Mouse (Mus musculus): ENCODE measurements around the gene Ppp4c. TPM values are rescaled to one million over a fixed set of nuclear protein-coding genes. Genes with fewer than 3 reads are reported as not detected.

Gene Ppp4c
- total RNA-seq, 2 experiments from 2014 or later, result 56.2 to 64.6 TPM

DNA sequence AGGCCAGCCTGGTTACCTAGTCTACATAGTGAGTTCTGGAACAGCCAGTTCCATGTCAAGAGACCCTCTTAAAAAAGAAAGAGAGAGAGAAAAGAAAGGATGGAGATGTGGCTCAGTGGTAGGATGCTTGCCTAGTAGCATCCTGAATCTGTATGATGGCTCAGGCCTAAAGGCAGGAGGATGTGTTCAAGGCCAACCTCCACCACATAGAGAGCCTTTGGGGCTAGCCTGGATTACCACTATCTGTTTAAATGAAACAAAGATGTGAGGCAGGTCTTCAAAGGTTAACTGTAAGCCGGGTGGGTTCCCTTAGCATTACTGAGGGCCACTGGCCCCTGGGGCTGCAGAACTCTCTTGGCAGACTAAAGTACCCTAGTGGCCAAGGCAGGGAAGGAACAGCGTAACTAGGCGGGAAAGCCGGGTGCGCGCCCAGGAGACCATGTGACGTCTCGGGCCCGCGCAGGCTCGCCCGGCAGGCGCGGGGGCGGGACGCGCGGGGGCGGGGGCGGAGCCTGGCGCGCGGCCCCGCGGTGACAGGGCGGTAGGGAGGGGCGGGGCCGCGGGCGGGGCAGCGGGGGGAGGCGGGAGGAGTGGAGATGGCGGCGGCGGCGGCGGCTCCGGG, 33.1 kb downstream of the Ppp4c start, which contains the start of gene Mapk3:
Gene Mapk3, plus strand, starts transcription at position 552 of the 622 bp plus-strand sequence.
- peak; percentile 87 to 90 for DNase-seq (ENCODE audit: low spot score in 2 of 2)

GRCm38 (mm10) chr7:126758539-126758938, 33.8 kb downstream of the Ppp4c start:
- no peak for DNase-seq (ENCODE audit: low spot score in 2 of 2)

DNA sequence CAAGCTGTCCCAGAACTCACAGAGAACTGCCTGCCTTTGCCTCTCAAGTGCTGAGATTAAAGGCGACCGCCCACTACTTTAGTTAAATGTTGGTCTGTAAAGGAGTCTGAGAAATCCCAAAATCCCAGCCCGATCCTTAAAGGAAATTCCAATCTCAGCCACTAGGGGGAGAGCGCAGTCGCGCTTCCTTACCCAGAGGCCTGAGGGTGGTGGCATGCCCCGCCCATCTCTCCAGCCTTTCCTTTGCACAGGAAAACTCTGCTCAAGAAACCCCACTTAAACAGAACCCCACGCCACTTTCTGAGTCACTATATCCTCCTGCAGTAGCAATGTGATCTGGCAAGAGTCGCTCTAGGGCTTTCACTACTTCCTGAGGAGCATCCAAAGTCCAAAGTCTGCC, 37.4 kb downstream of the Ppp4c start:
- DNase-seq (ENCODE audit: low spot score in 2 of 2), result peak; percentile 69 to 76

- no peak for DNase-seq (ENCODE audit: low spot score in 2 of 2)
Observed at GRCm38 (mm10) chr7:126749582-126750343, 42.5 kb downstream of the Ppp4c start.

DNA sequence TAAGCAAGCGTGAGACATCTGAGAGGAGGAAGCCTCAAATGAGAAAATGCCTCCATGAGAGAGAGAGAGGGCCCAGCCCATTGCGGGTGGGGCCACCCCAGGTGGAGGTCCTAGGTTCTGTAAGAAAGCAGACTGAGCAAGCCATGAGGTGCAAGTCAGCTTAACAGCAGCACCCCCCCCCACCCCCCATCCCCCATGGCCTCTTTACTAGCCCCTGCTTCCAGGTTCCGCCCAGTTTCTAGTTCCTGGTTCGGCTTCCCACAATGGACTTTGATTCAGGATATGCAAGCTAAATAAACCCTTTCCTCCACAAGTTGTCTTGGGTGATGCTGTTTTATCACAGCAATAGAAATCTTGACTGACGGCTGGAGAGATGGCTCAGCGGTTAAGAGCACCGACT, 43.5 kb downstream of the Ppp4c start:
- no peak for DNase-seq (ENCODE audit: low spot score in 2 of 2)

DNA sequence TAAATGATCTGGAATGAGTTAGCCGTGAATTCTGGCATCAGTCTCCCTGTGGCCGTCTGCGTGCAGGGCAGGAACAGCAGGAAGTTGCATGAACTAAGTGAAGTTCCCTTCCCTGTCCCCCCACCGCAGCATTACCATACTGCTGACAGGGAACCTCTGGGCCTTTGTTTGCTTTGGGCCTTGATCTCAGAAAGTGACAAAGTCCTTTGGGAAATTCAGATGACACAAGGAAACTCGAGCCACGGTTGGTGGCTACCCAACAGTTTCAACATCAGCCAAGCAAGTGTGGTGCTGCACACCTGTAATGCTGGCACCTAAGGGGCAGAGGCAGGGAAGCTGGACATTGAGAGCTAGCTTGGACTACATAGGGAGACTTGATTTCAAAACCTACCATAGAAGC, 45.5 kb downstream of the Ppp4c start:
- DNase-seq (ENCODE audit: low spot score in 2 of 2), result no peak

- DNase-seq (ENCODE audit: low spot score in 2 of 2), result no peak
Observed at GRCm38 (mm10) chr7:126746066-126746465, 46.2 kb downstream of the Ppp4c start.

GRCm38 (mm10) chr7:126741964-126742482, 50.3 kb downstream of the Ppp4c start:
- no peak for DNase-seq (ENCODE audit: low spot score in 2 of 2)

GRCm38 (mm10) chr7:126741452-126741851, 50.8 kb downstream of the Ppp4c start:
- DNase-seq (ENCODE audit: low spot score in 2 of 2), result no peak

GRCm38 (mm10) chr7:126740977-126741376, 51.3 kb downstream of the Ppp4c start:
- no peak for DNase-seq (ENCODE audit: low spot score in 2 of 2)

DNA sequence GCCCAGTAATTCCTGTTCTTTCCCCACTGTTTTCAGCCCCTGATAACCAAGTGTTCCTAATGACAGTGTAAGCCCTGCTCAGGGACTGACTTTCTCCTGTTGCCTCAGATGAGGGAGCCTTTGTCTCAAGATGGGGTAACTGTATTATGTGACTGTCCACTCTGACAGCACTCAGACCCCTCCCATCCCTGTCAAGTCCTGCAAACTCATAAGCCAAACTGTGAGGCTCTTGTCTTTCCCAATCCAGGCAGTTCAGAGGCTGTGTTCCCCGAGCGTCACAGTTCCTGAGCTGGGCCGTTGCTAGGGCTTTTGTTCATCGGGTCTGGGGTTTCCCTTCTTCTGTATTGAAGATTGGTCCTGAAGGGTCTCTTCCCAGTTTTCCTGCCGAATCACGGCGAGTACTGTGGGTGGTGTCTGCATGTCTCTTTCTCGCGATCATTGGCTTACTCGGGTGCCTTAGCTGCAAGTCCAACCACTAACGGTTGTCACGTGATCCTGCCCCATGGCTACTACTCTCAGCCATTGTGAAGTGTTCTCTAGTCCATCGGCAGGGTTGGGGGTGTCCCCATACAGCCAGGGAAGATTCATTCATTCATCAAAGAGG, 52.1 kb downstream of the Ppp4c start:
- DNase-seq (ENCODE audit: low spot score in 2 of 2), result no peak

DNA sequence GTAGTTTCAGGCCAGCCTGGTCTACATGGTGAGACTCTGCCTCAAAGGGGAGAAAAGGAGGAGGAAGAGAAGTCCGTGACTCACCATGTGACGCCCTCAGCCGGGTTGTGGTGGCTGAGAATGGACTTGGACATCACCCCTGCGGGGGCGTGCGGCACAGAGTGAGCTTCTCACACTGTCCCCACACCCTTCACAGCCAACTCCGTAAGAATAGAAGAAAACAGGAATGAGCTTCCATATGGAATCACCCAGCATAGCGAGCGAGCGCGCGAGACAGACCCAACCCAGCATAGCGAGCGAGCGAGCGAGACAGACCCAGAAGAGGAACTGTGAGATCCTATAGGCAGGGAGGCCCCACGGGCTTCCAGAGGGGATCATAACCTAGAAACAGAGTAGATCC, 52.7 kb downstream of the Ppp4c start:
- DNase-seq (ENCODE audit: low spot score in 2 of 2), result no peak

- DNase-seq (ENCODE audit: low spot score in 2 of 2), result no peak
Observed at GRCm38 (mm10) chr7:126736122-126736521, 56.2 kb downstream of the Ppp4c start.

Other genes with a start within 250 kb of the Ppp4c start
- gene Eif3c, start 226.1 kb downstream of the Ppp4c start, total RNA-seq (2021), result 100 to 1,000 TPM; 199 to 200 TPM
- under 1 TPM; 0.43 to 0.51 TPM for gene Apobr, start 207.6 kb downstream of the Ppp4c start, total RNA-seq (2021)
- gene Cln3, start 206.7 kb downstream of the Ppp4c start, total RNA-seq (2021), result 10 to 100 TPM; 20.8 to 23.2 TPM
- gene Il27, start 197.6 kb downstream of the Ppp4c start, total RNA-seq (2021), result not detected
- gene Nupr1, start 161.6 kb downstream of the Ppp4c start, total RNA-seq (2021), result 1 to 10 TPM; 2.9 to 5.5 TPM
- 10 to 100 TPM; 27.1 to 36.3 TPM for gene Sgf29, start 143.2 kb downstream of the Ppp4c start, total RNA-seq (2021)
- 1 to 10 TPM; 3.8 to 5.3 TPM for gene Sult1a1, start 116.1 kb downstream of the Ppp4c start, total RNA-seq (2021)
- 100 to 1,000 TPM; 114 to 137 TPM for gene Bola2, start 97.1 kb downstream of the Ppp4c start, total RNA-seq (2021)
- 10 to 100 TPM; 20.1 to 21.5 TPM for gene Slx1b, start 96.7 kb downstream of the Ppp4c start, total RNA-seq (2021)
- 100 to 1,000 TPM; 145 to 151 TPM for gene Coro1a, start 84.7 kb downstream of the Ppp4c start, total RNA-seq (2021)
- gene Mapk3, start 32.9 kb downstream of the Ppp4c start, total RNA-seq (2021), result 100 to 1,000 TPM; 146 to 150 TPM
- 1 to 10 TPM; 2.7 to 3.0 TPM for gene Gdpd3, start 26.2 kb downstream of the Ppp4c start, total RNA-seq (2021)
- 100 to 1,000 TPM; 150 to 152 TPM for gene Ypel3, start 15.5 kb downstream of the Ppp4c start, total RNA-seq (2021)
- gene Tbx6, start 11.0 kb downstream of the Ppp4c start, total RNA-seq (2021), result under 1 TPM; 0.62 to 0.69 TPM
- 100 to 1,000 TPM; 133 to 147 TPM for gene Fam57b, start 5.2 kb upstream of the Ppp4c start, total RNA-seq (2021)
- not detected for gene 4930451I11Rik, start 39.1 kb upstream of the Ppp4c start, total RNA-seq (2021)
- 10 to 100 TPM; 54.0 to 54.1 TPM for gene Doc2a, start 54.9 kb upstream of the Ppp4c start, total RNA-seq (2021)
- gene Hirip3, start 69.5 kb upstream of the Ppp4c start, total RNA-seq (2021), result 10 to 100 TPM; 38.8 to 40.9 TPM
- 10 to 100 TPM; 56.1 to 58.8 TPM for gene Ino80e, start 69.9 kb upstream of the Ppp4c start, total RNA-seq (2021)
- 100 to 1,000 TPM; 147 to 167 TPM for gene Taok2, start 92.2 kb upstream of the Ppp4c start, total RNA-seq (2021)
- 10 to 100 TPM; 23.6 to 28.3 TPM for gene Tmem219, start 130.4 kb upstream of the Ppp4c start, total RNA-seq (2021)
- 100 to 1,000 TPM; 151 to 152 TPM for gene Kctd13, start 136.4 kb upstream of the Ppp4c start, total RNA-seq (2021)
- 10 to 100 TPM; 35.6 to 46.1 TPM for gene Asphd1, start 157.1 kb upstream of the Ppp4c start, total RNA-seq (2021)
- gene Sez6l2, start 158.1 kb upstream of the Ppp4c start, total RNA-seq (2021), result 100 to 1,000 TPM; 273 to 305 TPM
- gene Cdipt, start 183.4 kb upstream of the Ppp4c start, total RNA-seq (2021), result 100 to 1,000 TPM; 129 to 149 TPM
- under 1 TPM in 1 of 2 experiments, not detected in 1; 0.31 TPM for gene Cdiptos, start 183.6 kb upstream of the Ppp4c start, total RNA-seq (2021)
- gene Mvp, start 222.1 kb upstream of the Ppp4c start, total RNA-seq (2021), result 1 to 10 TPM; 5.6 to 6.2 TPM
- under 1 TPM in 1 of 2 experiments, not detected in 1; 0.62 TPM for gene Pagr1b, start 224.0 kb upstream of the Ppp4c start, total RNA-seq (2021)
- 10 to 100 TPM; 24.9 to 34.2 TPM for gene Pagr1a, start 224.9 kb upstream of the Ppp4c start, total RNA-seq (2021)
- 10 to 100 TPM; 33.4 to 34.8 TPM for gene Gm42742, start 228.6 kb upstream of the Ppp4c start, total RNA-seq (2021)
- 100 to 1,000 TPM; 146 to 184 TPM for gene Prrt2, start 228.7 kb upstream of the Ppp4c start, total RNA-seq (2021)
- 100 to 1,000 TPM; 283 to 292 TPM for gene Maz, start 234.5 kb upstream of the Ppp4c start, total RNA-seq (2021)
- 10 to 100 TPM; 12.6 to 16.5 TPM for gene Kif22, start 250.0 kb upstream of the Ppp4c start, total RNA-seq (2021)

Data from layer of hippocampus, postnatal 10 days (tissue).